Mouse (Mus musculus) liver, embryonic 16.5 days (tissue): ENCODE data around the gene Zfp414. TPM values are rescaled to one million over a fixed set of nuclear protein-coding genes. Genes with fewer than 3 reads are reported as not detected.
"Not testable (repeated sequence)": the region's sequence is repeated elsewhere in the genome, so short reads cannot be mapped to it uniquely, and the experiment has no call there.

Source experiments
- ATAC-seq: fragments of 200-750 bp; cut with Nextera tagmentation; 2 replicates; pipeline ENCODE4 v1.8.0; 2017; ENCODE audit warnings: low read depth, mild to moderate bottlenecking, moderate number of reproducible peaks, moderate library complexity
- H3K27ac ChIP-seq: fragments of 300-500 bp; sonication (generic); 2 replicates; pipeline ENCODE4 v1.5.1; 2014; ENCODE audit warnings: mild to moderate bottlenecking, low read length
- H3K27me3 ChIP-seq: fragments of 300-500 bp; sonication (generic); 2 replicates; pipeline ENCODE4 v1.6.1; 2014; ENCODE audit warnings: low read depth, low read length, mixed read lengths; ENCODE audit not compliant: control insufficient read depth, insufficient read depth
- H3K36me3 ChIP-seq: fragments of 300-500 bp; sonication (generic); 2 replicates; pipeline ENCODE4 v1.6.1; 2014; ENCODE audit warnings: mild to moderate bottlenecking; ENCODE audit not compliant: control insufficient read depth, insufficient read depth
- H3K4me1 ChIP-seq: fragments of 300-500 bp; sonication (generic); 2 replicates; pipeline ENCODE4 v1.6.1; 2014; ENCODE audit warnings: low read depth, low read length, mixed read lengths; ENCODE audit not compliant: control insufficient read depth
- H3K4me2 ChIP-seq: fragments of 300-500 bp; sonication (generic); 2 replicates; pipeline ENCODE4 v1.6.1; 2014; ENCODE audit warnings: low read depth, low read length, mixed read lengths
- H3K4me3 ChIP-seq: fragments of 300-500 bp; sonication (generic); 2 replicates; pipeline ENCODE4 v1.5.1; 2014; ENCODE audit warnings: low read depth, mild to moderate bottlenecking, low read length
- H3K9ac ChIP-seq: fragments of 300-500 bp; sonication (generic); 2 replicates; pipeline ENCODE4 v1.6.1; 2014; ENCODE audit warnings: low read depth, low read length
- H3K9me3 ChIP-seq: fragments of 300-500 bp; sonication (generic); replicated peaks from 2 replicates; pipeline ENCODE4 v1.6.1; 2016; ENCODE audit warnings: low read length; ENCODE audit not compliant: control insufficient read depth
- WGBS: fragments of 180-500 bp; shearing (Covaris S2); extraction: QIAGEN DNeasy Blood & Tissue Kit; methylation state at CpG from one replicate; pipeline ENCODE4 v1.1.7; 2014; ENCODE audit not compliant: insufficient replicate concordance; 5-methylcytosine and 5-hydroxymethylcytosine counted together
- polyA plus RNA-seq: library from polyadenylated mRNA; unstranded; fragments of >200 nt; fragmentation: Nextera tagmentation; extraction: Ambion mirVana; gene quantifications from 2 replicates; pipeline ENCODE4 v1.2.1, GENCODE M21; 2015

Zfp414 gene
- polyA plus RNA-seq, 1 experiment from 2014 or later: 17.9 TPM

DNA sequence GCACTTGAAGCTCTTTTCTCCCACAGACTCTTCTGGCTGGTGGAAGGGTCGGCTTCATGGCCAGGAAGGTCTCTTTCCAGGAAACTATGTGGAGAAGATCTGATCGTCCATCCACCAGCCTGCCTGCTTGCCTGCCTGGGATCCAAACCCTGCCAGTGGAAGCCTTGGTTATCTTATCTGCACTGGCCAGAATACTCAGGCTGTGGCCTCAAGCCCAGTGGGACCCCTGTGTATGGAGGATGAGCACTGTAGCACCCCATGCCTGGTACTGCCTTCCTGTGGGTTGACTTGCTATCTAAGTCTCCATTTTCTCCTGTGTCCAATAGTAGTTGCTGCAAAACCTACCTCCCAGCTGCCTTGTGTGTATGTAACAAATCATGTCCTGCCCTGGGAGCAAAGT is 21.6 kb upstream of the Zfp414 start:
- WGBS: 20% methylated on average over 2 of the region's 2 CpGs
- no peak overlapping the region for H3K27ac ChIP-seq
- no peak overlapping the region for H3K4me2 ChIP-seq
- ATAC-seq: peak; percentile 51
- no peaks in the 10 kb centered on the region for H3K36me3 ChIP-seq
- no peaks in the 10 kb centered on the region for H3K9me3 ChIP-seq
- H3K27me3 ChIP-seq: no peaks in the 10 kb centered on the region
- H3K9ac ChIP-seq: no peak overlapping the region
- H3K4me3 ChIP-seq: no peak overlapping the region
- peaks cover 6% of the 10 kb centered on the region for H3K4me1 ChIP-seq

DNA sequence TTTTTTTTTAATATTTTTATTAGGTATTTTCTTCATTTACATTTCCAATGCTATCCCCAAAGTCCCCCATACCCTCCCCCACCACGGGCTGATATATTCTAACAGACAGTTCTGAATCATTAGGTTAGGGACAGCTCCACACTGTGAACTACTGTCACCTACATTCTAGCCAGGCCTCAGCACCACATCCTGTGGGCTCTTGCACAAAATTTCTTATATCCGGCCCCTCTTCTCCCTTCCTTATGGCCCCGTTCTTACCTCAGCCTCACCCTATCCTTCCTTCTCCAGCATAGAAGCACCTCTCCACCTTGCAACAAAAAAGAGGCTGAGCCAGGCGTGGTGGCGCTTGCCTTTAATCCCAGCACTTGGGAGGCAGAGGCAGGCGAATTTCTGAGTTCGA is 18.3 kb upstream of the Zfp414 start:
- 59% methylated on average over 7 of the region's 7 CpGs for WGBS
- H3K9me3 ChIP-seq: no peaks in the 10 kb centered on the region
- no peaks in the 10 kb centered on the region for H3K36me3 ChIP-seq
- ATAC-seq: peak; percentile 21; the same call in 1 of the 2 replicates
- H3K9ac ChIP-seq: no peak overlapping the region
- H3K27ac ChIP-seq: no peak overlapping the region
- peaks cover 6% of the 10 kb centered on the region for H3K4me1 ChIP-seq
- H3K4me3 ChIP-seq: no peak overlapping the region
- H3K4me2 ChIP-seq: no peak overlapping the region
- H3K27me3 ChIP-seq: no peaks in the 10 kb centered on the region

DNA sequence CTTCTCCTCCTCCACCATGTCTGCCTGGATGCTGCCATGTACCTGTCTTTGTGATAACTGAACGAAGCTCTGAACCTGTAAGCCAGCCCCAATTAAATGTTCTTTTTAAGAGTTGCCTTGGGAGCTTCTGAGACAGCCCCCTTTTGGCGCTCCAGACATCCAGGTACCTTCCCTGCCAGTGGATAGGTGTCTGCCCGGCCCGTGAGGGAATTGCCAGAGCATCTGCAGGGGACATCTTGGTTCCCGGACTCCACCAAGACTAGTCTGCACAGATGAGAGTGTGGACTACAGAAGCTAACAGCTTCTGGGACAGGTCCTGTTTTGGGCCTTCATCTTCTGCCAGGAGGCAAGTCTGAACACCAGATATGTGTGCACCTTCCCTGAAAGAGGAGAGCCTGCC is 15.2 kb upstream of the Zfp414 start:
- H3K4me1 ChIP-seq, ATAC-seq: not testable (repeated sequence)
- WGBS: 63% methylated on average over 5 of the region's 5 CpGs

DNA sequence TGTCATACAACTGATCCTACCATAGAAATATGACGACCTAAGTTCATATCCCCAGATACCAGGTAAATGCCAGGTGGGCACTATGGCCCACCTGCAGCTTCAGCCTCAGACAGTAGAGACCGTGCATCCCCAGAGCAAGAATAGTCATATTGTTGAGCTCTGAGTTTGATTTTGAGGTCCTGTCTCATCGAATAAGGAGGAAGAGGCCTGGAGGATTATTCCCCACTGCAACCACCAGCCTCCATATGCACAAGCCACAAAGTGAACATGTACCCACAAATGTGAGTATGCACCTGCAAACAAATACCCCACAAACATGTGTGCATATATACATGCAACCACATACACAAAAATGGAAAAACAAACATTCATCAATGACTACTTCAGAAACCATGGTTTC is 1.6 kb upstream of the Zfp414 start:
- WGBS: 74% methylated on average over 3 of the region's 3 CpGs
- Histone ChIP-seq H3K36me3 (no peaks in the 10 kb centered on the region), H3K4me1 (peaks cover 20% of the 10 kb centered on the region), H3K27me3 (no peaks in the 10 kb centered on the region), H3K27ac (no peak overlapping the region), H3K4me2 (no peak overlapping the region), H3K9me3 (no peaks in the 10 kb centered on the region), H3K4me3 (no peak overlapping the region), H3K9ac (no peak overlapping the region)
- no peak for ATAC-seq

More for the DNA sequence above, 15.2 kb upstream of the Zfp414 start:
- H3K27ac ChIP-seq, H3K4me3 ChIP-seq, H3K9ac ChIP-seq, H3K36me3 ChIP-seq, H3K4me2 ChIP-seq, H3K27me3 ChIP-seq, H3K9me3 ChIP-seq: not testable (repeated sequence)

DNA sequence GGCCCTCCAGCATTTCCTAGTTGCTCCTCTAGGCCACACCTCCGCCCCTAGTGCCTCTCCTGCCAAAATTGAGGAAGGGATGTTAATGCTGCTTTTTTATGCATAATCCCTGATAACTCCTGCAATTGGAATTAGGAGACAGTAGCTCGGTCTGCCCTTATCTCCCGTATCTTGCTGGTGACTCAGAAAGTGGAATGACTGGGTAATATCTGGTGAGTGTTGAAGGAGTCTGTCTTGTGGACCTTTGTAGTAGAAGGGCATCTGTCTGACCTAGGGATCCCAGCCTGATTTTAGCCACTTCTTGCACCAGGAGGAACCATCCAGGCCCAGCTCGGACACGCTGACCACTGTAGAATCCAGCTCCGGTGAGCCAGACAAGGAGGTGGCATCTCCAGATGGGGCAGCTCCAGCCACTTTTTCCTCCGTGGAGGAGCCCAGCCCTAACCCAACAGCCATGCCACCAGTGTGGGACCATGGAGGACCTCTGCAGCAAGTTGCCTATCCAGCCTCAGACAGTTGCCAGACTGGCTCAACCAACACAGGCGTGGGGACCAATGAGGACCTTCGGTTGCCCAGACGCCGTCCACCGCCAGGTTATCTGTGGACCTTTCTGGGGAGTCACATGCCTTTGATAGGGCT is 716 bp downstream of the Zfp414 start:
- peaks cover 20% of the 10 kb centered on the region for H3K4me1 ChIP-seq
- peak overlapping the region; percentile 97 for H3K4me2 ChIP-seq
- H3K9me3 ChIP-seq: no peaks in the 10 kb centered on the region
- no peaks in the 10 kb centered on the region for H3K27me3 ChIP-seq
- H3K4me3 ChIP-seq: peak overlapping the region; percentile 90
- H3K9ac ChIP-seq: peak overlapping the region; percentile 86
- WGBS: 56% methylated on average over 12 of the region's 12 CpGs
- peak; percentile 61 for ATAC-seq
- no peaks in the 10 kb centered on the region for H3K36me3 ChIP-seq
- peak overlapping the region; percentile 98 for H3K27ac ChIP-seq

DNA sequence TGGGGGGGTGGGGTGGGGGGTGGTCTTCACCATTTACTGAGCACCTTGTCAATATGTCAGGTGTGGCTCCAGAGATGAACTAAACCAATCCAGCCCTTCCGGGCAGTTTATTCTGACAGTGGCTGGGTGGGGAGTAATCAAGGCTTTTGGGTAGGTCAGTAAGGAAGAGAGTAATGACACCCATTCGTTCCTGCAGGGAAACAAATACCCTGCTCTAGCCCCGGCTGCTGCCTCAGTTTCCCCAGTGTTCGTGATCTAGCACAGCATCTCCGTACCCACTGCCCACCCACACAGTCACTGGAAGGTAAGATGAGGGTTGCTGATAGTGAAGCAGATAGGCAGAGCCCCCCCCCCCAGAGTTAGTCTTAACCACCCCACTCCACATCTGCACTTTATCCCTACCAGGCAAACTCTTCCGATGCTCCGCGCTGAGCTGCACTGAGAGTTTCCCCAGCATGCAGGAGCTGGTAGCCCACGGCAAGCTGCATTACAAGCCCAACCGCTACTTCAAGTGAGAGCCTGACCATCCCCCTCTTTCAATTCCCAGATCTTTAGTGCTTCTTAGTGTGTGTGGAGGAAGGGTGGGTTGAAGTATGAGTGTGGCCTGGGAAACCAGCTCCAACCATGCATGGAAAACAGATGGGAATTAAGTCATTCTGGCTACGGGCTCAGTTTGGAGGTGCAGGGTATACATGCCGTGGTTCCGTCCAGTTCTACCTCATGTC is 1.4 kb downstream of the Zfp414 start:
- Histone ChIP-seq H3K36me3 (no peaks in the 10 kb centered on the region), H3K27ac (peak overlapping the region; percentile 98), H3K4me2 (peak overlapping the region; percentile 97), H3K9me3 (no peaks in the 10 kb centered on the region), H3K27me3 (no peaks in the 10 kb centered on the region), H3K4me1 (peaks cover 20% of the 10 kb centered on the region), H3K9ac (peak overlapping the region; percentile 86; the same call in 1 of the 2 replicates), H3K4me3 (peak overlapping the region; percentile 90)
- ATAC-seq: no peak
- 87% methylated on average over 13 of the region's 13 CpGs for WGBS

DNA sequence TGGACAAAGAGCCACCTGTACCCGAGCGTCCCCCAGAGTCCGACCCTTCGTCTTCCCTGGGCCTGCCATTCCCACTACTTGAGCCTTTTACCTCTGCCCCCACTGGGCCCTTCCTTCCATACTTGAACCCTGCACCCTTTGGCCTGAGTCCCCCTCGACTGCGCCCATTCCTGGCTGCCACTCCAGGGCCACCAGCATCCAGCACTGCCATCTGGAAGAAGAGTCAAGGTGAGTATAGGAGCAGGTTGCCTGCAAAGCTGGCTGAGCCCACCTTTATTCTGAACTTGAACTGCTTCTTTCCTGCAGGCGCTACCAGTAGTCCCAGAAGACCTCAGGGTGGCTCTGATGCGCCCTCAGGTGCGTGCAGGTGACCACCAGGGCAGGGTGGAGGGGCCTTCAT is 2.3 kb downstream of the Zfp414 start:
- H3K27ac ChIP-seq: no peak overlapping the region
- H3K4me1 ChIP-seq: peaks cover 20% of the 10 kb centered on the region
- H3K36me3 ChIP-seq: no peaks in the 10 kb centered on the region
- no peak overlapping the region for H3K9ac ChIP-seq
- no peaks in the 10 kb centered on the region for H3K9me3 ChIP-seq
- no peak for ATAC-seq
- 89% methylated on average over 9 of the region's 9 CpGs for WGBS
- no peaks in the 10 kb centered on the region for H3K27me3 ChIP-seq
- H3K4me2 ChIP-seq: no peak overlapping the region
- H3K4me3 ChIP-seq: no peak overlapping the region

DNA sequence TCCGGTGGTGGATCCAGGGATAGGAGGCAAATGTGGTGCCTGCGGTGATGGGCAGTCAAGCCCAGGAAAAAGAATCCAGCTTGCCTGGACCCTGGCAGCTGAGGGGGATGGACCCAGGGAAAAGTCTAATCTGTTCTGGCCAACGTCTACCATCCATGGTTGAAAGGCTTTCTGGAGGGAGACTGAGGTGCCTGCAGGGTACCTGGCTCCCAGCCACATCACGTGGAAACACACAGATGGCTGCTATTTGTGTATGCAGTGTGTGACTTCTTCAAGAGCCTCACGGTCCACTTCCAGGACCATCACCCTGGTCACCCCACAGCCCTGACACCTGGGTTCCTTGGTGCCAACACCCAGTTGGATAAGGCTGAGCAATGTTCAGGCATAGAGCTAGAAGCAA is 2.9 kb downstream of the Zfp414 start:
- Histone ChIP-seq H3K4me3 (no peak overlapping the region), H3K36me3 (no peaks in the 10 kb centered on the region), H3K9ac (no peak overlapping the region), H3K9me3 (no peaks in the 10 kb centered on the region), H3K4me1 (peaks cover 20% of the 10 kb centered on the region), H3K4me2 (no peak overlapping the region), H3K27me3 (no peaks in the 10 kb centered on the region), H3K27ac (no peak overlapping the region)
- no peak for ATAC-seq
- 78% methylated on average over 5 of the region's 5 CpGs for WGBS

DNA sequence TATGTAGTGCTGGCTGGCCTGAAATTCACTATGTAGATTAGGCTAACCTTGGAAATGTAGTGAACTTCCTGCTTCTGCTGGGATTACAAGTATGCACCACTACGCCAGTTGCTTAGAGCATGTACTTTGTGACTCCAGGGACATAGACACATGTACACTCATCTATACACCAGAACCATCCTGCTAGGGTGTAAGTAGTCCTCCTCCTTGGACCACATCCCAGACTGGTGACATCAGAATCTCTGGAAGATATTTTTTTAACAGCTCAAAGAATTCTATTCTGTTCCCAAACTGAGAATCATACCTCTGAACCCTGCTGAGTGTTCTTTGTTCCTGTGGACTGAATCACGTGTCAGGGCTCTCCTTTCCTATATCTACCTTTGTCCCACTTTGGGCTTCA is 8.1 kb downstream of the Zfp414 start:
- Histone ChIP-seq H3K27ac (no peak overlapping the region), H3K9me3 (no peaks in the 10 kb centered on the region), H3K27me3 (no peaks in the 10 kb centered on the region), H3K4me1 (peaks cover 6% of the 10 kb centered on the region), H3K4me2 (no peak overlapping the region), H3K4me3 (no peak overlapping the region), H3K9ac (no peak overlapping the region), H3K36me3 (no peaks in the 10 kb centered on the region)
- WGBS: 83% methylated on average over 2 of the region's 2 CpGs
- ATAC-seq: no peak
